Mouse (Mus musculus): ENCODE measurements around the gene Sgo1.
"Not testable (repeated sequence)": the region's sequence is repeated elsewhere in the genome, so short reads cannot be mapped to it uniquely, and the experiment has no call there.

Gene Sgo1

DNA sequence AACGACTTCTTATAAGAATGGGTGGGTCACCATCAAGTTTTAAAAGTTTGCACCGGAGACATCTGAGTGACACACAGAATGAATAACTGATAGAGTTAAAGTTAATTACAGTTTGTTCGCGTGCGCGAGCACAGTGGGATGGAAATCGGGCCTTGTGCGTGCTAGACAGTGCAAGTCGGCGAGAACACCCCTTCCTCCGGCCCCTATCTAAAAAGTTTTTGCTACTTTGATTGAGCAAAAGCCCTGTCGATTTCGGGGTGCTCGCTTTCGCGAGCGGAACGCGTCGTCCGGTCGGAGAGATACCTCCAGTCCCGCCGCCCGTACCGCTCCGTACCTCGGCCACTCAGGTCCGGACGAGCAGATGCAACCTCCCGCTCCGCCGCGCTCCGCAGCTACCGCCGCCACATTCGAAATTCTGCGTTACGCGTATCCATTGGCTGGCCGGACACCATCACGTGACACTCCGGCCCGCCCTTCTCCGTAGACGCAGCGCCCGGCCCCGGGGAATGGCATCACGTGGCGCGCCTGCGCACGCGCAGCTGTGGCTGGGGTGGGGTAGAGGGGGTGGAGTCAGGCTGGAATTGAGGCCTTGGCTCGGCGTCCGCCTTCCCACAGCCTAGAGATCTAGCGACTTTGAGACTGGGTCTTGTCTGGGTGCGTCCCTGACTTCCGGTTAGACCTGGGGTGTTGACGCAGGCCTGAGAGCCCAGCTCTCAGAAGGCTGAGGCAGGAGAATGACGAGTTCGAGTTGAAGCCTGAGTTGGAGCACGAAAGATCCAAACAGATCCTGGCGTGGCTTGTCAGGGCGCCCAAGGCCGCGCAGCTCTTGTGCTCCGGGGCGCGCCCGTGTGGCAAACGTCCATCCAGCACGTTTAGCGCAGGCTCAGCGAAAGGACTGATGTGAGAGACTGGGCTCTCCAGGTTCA lies at the start of gene Sgo1:
Sgo1 (minus strand) TSS at position 457 of the 926 bp plus-strand sequence.
- peak; percentile 96 for DNase-seq

DNA sequence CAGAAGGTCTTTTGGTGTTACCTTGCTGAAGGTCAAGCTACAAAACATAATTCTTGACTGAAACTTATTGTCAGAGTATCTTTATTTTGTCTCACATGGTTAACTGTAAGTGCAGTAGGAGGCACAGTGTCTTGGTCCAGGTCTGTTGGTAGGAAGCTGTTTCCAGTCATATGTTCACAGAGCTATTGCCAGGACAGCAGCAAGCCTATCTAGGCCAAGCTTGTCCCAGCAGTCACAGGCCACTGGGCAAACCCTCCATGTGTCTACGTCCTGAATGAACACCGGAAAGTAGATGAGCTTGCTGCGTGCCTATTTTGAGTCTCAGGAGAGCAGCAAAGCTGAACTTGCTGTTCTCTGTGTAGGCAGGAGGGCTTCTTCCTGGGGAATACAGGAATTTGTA lies 29.8 kb upstream of the Sgo1 start:
- peak; percentile 59 for DNase-seq

DNA sequence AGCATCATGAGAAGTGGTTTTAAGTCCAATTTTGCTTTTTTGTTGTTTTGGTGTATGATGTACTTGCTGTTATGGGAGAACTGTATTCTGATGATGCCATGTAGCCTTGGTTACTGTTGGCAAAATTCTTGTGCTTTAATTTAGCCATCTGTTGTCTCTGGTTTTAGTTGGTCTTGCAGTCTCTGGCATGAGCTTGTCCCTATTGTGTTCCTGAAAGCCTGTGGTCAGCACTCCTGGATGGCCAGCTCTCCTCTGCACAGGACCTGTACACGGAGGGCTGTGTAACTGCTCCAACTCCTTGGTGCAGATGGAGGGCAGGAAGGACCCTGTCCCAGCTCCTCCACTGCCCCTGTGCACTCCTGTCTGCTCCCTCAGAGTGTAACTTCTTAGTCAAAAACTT lies 29.3 kb upstream of the Sgo1 start:
- DNase-seq = peak; percentile 76

DNA sequence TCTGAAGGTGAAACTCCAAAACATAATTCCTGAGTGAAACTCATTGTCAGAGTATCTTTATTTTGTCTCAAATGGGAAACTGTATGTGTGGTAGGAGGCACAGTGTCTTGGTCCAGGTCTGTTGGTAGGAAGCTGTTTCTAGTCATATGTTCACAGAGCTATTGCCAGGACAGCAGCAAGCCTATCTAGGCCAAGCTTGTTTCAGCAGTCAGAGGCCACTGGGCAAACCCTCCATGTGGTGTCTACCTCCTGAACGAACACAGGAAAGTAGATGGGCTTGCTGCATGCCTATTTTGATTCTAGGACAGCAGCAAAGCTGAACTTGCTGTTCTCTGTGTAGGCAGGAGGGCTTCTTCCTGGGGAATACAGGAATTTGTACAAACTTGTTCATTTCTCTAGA lies 26.0 kb upstream of the Sgo1 start:
- DNase-seq = peak; percentile 56

DNA sequence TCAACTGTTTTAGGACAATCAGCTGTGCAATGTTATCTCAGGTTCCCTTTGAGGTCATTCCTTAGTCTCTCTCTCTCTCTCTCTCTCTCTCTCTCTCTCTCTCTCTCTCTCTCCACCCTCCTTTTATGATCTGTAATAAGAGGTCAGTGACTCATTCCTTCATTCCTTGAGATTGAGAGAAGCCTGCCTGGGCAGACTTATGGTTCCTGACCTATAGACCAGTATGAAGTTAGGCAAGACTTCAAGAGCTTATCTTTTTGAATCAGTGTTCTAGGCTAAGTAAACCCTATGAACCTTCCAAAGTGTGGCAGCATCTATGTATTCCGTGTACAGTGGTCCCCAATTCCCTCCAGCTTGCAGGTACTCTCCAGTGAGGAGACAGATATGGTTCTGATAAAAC lies 25.3 kb upstream of the Sgo1 start:
- DNase-seq = no peak

DNA sequence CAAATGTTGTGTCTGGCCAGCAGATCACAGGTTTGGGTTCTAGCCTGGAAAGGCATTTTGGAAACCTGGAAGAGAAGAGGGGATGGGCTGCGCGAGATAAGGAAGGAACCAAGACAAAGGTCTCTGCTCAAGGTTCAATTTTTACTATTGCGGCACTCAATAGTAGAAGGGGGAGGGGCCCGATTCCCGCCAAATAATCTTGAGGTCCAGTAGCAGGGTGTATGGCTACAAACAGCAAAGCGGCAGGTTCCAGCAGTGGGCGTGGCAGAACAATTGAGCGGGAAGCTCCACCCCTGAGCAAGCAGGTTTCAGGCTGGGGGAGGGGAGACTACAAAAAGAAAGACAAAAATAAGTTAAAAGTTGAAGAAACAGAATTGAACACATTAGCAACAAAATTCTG lies 8.4 kb upstream of the Sgo1 start:
- not testable (repeated sequence) for DNase-seq

DNA sequence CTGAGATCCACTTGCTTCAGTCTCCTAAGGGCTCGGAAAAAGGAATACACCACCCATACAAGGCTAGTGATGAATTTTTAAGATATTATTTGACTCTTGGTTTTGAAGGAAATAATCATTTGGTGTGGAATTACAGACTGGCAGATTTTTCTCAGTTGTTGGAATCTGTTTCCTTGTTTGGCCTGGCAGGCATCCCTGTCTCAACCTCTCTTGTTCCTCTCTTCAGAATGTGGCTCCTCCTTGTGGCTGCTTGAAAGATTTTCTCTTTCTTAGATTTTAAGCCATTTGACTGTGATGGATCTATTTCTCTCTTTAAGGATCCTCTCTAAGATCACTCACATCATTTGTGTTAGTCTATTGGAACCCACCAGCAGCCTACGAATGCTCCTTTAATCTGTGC lies 4.9 kb upstream of the Sgo1 start:
- peak; percentile 77 for DNase-seq

DNA sequence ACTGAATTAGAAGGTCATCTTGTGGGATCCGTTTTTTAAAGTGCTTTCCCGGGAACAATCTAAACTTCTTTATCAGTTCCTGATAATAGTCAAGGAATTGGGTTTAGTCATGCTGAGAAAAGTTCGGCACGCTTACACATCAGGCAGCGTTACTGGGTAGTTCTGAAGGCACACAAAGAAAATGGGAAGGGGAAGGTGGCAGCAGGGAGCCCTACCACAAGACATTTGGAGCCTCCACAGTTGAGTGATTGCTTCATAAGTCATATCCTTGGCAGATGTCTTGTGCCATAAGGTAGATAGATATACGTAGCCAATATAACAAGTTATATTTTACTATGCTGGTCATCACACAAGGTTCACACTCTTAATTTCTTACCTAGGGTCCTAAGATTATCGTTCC lies 813 bp upstream of the Sgo1 start:
- DNase-seq = no peak

DNA sequence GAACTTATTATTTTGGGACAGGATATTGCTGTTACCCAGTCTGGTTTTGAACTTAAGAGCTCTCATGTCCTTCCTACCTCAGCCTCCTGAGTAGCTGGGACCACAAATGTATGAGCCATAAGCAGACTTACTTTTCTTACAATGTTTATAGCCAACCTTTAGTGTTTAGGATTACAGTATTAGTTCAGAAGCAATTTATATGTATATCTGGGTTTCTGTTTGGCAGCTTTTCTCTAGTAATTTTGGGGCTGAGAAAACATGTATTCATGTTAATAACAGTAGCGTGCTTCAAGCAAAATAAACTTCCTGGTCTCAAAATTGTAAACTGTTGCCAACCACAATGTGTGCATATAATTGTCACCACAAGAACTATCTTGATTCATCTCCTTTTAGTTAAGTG lies 812 bp downstream of the Sgo1 start:
- no peak for DNase-seq

DNA sequence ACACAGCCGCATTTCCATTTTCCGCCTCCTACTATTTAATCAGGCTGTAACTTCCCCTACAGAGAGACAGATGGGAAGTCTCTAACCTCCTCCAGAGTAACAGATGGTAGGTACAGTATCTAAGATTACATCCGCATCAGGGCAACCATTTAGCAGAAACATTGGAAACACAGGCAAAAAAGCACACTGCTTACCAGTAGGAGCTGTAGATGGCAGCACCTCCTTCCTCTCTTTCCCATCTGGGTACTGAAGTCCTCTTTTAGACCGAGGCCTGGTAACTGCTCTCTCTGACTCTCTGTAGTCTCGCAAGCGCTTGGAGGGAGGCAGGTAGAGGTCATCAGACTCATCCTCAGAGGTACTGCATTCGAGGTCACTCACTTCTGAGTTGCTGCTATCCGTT lies 10.4 kb downstream of the Sgo1 start:
- DNase-seq = peak; percentile 95

DNA sequence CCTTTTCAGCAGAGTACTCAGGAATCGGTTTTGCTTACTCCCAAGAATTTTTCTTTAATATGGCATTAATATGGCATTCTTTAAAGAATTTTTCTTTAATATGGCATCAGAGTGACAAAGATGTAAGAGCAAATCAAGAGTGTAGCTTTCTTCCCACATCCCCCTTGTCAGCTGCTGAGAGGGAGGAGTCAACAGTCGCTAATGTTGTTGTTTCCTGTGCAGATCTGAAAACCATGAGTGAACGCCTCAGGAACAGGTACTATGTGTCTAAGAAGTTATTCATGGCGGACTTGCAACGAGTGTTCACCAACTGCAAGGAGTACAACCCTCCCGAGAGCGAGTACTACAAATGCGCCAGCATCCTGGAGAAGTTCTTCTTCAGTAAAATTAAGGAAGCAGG lies 18.7 kb downstream of the Sgo1 start:
- DNase-seq = no peak

DNA sequence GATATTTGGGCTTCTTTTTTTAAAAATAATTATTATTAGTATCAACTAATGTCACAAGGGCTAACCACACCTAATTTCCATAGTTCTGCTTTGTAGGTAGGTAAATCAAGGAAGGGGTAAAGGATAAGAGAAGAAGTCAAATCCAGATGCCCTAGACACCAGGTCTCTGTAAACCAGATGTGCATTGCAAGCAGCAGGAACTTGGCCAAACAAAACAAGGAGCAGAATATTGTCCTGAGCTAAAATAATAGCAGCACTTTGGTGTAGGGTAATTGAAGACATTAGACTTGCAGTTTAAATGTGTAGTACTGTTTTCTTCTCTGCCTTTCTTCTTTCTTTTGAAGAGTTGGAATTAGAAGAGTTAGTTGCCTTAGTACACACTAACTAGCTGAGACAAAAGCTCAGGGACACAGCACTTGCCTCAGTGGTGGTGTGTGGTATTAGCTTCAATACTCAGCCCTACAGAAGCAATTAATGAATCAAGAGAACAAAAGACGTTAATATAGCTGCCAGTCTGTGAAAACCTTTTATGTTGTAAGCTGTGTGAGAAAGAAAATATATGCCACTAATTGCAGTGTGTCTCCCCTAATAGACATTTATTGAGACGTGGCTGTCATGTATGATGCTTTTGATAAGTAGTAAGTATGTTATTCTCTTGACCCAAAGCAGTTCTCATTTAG lies 24.3 kb downstream of the Sgo1 start:
- DNase-seq = no peak

DNA sequence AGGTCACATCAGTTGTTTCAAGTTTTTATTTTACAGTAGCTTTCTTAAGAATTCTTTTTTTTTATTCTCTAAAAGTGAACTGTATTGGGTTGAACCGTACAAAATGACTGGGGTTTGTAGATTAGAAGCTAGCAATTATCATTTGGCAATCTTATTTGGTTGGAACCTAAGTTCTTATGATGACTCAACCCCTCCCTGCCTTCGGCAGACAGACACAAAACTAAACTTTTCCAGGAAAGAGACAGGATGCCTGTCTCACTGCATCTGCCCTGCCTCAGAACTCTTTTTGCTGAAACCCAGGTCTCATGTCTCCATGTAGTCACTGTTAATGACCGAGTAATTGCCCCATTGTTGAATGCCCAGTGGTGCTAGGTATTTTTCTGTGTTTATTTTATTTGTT lies 24.9 kb downstream of the Sgo1 start:
- DNase-seq = no peak

DNA sequence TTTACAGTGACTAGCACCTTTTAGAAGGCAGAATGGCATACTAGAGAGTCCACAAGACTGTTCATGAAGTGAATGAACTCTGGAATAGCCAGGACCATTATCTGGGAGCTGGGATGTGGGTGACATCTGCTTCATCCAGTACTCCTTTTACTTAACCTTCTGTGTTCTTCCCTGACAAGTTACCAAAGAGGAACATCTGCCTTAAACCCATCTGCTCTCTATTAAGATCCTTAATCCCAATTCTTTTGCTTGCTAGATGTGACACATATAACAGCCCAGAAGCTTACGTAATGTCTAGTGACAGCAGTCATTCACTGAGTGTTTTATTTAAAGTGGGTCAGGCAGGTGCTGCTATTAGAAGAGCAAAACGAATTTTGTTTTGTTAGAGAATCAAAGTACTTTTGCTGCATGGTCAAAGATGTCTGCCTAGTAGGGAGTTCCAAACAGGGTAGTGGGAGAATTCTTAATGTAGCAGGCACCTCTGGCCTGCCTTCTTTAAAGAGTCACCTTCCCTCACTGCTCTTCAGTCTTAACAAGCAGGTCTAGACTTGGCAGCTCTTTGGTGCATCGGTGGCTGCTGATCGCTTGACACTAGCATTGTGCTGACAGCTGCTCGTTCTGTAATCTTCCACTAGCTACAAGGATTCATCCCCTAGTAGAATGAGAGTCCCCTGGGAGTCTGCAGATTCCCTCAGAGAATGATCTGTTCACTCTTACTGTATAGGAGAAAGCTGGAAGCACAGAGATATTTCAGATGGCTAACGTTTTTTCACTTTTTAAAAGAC lies 27.9 kb downstream of the Sgo1 start:
- DNase-seq = peak; percentile 32

DNA sequence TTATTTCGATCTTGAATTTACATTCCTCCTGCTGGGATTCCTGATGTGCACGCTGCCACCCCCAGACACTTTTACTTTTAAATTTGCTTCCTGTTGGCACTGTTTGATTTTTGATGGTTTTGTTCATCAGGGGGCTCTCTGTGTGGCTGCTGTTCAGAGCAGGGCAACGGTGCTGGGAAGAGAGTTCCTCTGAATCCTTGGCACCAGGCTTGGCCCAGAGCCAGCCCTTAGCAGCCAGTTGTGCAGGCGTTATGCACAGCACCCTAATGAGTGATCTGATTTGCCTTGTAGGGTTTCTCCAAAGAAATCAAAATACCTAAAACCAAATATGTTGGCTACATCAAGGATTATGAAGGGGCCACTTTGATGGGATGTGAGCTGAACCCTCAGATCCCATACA lies 29.4 kb downstream of the Sgo1 start:
- peak; percentile 29 for DNase-seq

DNA sequence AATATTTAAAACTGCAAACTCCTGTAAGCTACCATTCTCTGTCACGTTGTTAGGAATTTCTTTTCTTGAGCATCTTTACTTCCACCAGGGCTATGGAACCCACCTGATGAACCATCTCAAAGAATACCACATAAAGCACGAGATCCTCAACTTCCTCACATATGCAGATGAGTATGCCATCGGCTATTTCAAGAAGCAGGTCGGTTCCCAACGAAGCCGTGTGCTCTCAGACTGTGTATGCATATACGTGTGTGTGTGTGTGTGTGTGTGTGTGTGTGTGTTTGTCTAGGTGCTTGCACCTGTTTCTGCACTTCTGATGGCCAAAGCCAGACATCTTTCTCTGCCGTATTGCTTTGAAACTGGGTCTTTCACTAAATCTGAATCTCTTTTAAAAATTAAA lies 29.9 kb downstream of the Sgo1 start:
- DNase-seq = no peak

DNA sequence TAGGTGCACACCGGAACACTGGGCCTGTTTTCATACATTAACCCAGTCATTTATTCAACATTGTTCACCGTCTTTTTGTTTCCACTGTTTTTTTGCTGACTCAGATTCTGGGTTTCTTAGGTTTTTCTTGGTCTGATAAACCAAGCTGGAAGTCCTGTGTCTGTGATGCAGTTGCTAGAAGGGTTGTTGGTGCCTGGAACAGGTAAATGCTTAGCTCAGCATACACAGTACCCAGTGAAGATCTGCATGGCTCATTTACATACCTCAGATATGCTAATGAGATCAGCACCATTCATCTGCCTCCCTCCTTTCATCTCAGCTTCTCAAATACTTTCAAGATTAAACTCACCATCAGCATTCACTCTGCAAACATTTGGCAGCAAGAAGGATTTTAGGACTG lies 30.5 kb downstream of the Sgo1 start:
- DNase-seq = no peak

DNA sequence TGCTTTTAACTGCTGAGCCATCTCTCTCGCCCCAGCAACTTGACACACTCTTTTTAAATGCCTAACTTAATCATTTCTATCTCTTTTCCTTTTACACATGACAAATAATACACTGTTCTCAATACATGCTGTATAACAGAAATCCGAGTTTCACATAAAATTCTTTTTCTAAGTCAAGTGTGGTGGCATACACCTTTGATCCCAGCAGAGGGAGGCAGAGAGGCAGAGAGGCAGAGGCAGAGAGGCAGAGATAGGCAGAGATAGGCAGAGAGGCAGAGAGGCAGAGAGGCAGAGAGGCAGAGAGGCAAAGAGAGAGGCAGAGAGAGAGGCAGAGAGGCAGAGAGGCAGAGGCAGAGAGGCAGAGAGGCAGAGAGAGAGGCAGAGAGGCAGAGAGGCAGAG lies 31.7 kb downstream of the Sgo1 start:
- DNase-seq = peak; percentile 41

DNA sequence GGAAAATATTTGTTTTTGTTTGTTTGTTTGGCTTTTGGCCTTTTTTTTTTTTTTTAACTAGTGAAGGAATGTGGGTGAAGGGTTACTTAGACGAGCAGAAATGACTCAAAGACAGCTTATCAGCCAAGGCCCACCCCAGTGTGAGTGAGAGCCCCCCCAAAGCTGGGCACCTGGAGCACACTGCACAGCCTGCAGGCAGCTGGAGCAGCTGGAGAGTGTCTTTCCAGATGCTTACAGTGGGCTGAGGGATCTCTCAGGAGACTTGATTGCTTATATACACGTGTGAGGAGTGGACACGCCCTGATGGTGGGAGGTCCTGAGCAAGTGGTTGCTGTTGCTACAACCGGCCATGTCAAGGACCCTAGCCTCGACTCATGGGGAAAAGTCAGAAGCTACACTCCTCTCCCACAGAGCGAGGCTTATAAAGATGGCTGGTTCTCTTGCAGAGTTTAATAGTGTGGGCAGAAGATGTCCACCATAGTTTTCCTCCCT lies 32.7 kb downstream of the Sgo1 start:
- DNase-seq = no peak

DNA sequence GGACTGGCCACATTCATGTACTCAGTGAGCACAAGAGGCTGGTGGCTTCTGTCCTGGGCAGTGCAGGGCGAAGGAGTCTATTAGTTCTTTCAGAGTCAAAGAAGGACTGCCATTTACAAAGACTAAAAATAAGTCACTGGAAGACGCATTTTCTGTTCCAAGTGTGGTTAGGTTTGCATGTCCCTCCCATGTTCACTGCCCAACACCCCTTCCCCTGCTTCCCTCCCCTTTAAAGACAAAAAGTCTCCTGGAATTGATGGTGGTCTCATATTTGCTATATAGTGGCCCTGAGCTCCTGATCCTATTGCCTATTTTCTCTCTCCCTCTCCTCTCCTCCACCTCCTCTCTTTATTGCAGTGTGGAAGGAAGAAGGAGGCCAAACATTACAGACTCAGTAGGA lies 33.2 kb downstream of the Sgo1 start:
- DNase-seq = no peak

DNA sequence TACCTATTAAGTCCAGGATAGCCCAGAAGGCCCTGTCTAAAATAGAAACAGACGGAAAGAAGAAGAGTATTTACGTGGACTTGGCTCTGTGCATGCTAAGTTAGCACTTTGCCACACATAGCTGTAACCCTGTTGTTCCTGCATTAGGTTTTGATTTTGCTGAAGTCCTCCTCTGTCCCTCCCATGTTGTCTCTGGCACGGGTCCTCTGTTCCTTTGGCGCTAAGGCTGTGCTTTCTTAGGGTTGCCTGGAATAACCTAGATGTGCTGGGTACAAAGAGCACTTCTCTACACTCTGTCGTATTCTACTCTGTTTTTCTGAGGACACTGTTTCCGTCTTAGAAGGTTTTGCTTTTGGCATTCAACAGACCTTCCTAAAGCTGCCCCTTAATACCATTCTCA lies 34.1 kb downstream of the Sgo1 start:
- no peak for DNase-seq

DNA sequence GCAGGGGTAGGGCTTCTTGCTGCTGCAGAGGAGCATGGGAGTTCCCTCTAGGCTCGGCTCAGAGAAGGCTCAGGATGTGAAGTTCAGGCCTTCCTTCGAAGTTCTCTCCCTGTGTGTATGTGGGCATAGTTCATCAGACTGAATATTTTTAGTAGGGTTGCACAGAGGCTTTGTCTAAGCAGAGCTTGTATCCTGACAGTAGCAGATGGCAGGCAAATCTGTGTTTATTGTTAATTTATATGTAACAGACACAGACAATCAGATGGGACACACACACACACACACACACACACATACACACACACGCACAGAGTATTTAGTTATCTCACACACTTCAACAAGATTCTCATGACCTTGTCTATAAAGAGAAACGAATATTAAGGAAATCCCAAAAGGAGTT lies 34.5 kb downstream of the Sgo1 start:
- no peak for DNase-seq

DNA sequence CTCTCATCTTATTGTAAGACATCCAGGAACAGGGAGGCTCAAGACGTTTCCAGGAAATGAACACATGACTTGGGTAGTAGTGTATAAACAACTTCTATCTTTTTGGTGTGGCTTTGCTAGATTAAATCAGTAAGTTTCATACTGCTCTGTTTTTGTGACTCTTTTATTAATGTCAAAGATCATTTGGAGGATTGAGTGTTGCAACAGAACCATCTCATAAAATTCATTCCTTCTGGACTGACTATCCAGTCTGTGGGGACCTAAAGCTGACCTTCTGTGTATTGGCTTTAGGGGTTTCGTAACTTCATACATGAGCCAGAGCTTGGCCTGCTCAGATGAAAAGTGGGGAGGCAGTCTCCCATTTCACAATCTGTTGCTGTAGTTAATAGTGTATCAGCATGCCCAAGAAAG lies 38.9 kb downstream of the Sgo1 start:
- DNase-seq = no peak

Measured in cerebellum, adult 9-10 months (tissue).